Mouse (Mus musculus) brain, adult 2 months (tissue): ENCODE measurements at regions not wholly inside any gene's neighbourhood (a gene's known extent, or its start where the extent isn't known, plus 50 kb on each side); places are given as distances from the start of the nearest gene placed in this dataset.

Experiments used
- DNase-seq: peaks from one replicate; pipeline ENCODE4 v3.0.0; 2011; ENCODE audit warnings: low read depth, low spot score

DNA sequence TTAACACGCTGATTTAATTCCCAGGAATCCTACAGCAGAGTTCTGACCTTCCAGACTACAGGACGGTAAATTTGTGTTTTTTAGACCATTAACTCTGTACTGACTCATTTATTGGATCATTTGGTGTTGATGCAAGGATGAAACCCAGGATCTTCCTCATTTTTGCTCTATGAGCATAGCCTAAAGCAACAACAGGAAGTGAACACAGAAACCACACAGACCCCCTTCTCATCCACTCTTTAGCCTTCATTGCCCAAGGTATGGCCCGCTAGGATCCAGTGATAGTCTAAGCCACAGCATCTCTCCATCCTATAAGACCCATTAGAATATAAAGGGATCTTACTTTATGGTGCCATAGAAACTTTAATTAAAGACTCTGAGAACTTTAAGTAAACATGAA is 56.5 kb upstream of the Grin2b start:
- DNase-seq: no peak

DNA sequence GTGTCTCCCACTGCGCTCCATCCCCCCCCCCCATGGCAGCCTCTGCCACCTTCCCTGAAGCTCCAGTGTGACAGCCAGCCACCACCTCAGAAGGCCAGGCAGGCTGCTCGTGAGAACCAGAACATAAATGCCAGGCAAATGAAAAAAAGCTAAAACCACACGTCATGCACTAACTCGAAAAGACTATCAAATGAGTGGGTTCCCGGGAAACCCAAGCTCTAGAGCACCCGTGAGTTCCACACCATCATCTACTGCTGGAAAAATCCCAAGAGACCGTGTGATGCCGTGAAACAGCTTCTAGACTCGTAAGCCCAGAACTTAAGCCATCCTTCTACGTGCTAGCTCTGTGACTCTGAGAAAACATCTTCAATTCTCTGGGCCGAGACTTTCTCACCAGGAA is 62.2 kb upstream of the Grin2b start:
- DNase-seq: peak; percentile 74

DNA sequence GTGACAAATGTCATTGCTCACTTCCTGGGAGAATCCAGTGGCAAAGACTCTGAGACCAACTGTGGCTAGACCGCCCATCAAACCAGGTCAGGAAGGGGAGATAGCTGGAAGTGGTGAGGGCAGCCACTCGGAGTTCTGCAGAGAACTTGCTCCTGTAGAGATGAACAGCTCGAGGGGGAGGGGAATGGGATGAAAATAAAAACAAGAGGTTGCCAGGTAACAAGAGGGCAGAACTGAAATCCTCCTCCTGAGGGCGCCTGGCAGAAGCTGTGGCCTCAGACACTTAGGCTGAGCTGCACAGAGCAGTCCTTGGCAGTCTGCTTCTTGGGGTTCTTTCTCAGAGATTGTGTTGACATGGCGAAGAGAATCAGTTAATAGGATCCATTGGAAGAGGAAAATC is 65.7 kb upstream of the Grin2b start:
- DNase-seq: peak; percentile 43

DNA sequence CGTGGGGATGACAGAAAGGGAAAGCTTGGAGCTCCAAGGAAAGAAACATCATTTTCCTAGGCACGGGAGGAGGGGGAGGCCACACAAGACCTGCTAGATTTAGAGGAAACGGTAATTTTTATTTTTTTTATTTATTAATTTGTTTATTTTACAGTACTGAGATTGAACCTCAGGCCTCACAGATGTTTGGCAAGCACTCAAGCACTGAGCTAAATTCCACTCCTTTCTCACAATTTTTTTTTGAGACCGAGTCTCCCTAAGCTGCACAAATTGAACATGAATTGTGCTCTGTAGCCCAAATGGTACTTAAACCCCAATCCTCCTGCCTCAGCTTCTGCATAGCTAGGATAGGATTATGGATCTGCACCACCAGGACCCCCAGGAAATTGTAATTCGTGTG is 66.1 kb upstream of the Grin2b start:
- no peak for DNase-seq

DNA sequence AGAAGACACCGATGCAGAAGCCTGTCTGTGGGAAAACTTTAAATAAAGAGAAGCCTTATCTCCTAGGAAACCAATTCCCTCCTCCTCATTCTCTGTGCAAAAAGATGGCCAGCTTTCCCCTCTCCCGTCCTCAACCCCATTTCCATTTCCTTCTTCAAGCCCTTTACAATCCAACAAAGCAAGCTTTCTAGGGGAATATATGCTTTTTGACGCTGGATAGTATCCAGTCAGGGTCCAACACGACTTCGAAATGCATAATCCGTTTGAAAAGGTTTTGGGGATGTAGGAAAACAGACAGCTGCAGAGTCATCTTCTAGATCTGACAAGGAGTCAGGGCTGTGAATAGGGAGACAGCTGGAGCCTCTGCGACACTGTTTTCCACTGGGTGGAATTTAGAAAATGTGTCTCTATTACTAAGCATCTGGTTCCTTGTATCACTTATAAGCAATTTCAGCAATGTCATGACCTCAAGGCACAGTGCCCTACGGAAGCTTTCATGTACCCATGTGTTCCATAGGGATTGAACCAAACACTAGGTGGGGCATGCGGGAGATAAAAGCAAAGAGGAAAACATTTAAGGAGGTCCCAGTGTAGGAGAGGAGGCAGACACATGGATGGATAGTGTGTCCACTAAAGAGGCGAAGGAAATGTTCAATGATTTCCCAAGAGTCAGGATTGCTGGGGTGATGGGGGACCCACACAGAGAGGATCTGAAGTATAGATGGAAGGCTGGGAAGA is 68.4 kb upstream of the Grin2b start:
- peak; percentile 79 for DNase-seq

DNA sequence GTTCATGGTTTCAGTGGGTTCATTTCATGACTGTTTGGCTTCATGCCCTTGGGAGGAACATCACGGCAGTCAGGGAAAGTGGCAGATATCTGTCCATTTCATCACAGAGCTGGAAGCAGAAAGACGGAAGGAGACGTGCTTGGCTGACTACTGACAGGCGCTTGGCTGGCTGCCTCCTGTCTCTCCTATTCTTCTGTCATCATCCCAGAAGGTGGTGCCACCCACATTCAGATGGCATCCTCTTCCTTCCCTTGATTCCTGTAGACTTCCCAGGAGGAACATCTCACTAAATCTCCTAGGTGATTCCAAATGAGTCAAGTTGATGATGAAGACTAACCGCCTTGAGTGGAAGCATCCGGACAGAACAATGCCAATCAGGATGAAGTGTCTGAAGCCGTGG is 71.6 kb upstream of the Grin2b start:
- peak; percentile 68 for DNase-seq

DNA sequence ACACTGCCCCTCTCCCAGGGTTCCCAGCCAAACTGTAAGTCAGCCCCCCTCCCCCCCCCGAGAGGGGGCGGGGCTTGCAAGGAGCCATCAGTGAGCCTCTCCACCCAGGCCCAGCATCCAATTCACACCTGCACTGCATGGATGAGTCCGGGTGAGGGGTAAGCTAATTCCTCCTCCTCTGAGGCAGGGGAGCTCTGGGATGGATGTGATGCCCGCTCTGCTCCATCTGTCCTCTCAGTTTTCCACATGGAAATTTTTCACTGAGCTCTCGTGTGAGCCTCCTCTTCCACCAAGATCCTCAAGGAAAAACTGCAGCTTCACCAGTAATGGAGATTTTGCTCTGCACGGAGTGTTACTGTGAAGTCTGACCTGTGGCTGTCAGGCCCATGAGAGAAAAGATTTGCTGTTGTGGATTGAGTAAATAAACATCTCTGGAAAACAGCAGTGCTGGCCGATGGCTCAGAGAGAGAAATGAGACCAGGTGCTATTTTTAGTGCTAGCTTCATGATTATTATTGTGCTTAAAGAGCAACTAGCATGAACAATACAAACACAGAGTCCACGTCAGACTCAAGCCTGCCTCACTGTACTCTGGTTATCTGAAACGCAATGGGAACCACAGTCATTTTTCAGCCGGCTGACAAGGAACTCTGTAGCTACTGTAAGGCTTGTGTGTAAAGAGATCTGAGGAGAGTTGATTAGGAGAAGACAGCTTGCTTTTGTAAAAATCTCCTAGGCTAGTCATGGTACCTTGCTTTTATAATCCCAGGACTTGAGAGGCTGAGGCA is 71.4 kb upstream of the Gm8994 start:
- DNase-seq: peak; percentile 39

DNA sequence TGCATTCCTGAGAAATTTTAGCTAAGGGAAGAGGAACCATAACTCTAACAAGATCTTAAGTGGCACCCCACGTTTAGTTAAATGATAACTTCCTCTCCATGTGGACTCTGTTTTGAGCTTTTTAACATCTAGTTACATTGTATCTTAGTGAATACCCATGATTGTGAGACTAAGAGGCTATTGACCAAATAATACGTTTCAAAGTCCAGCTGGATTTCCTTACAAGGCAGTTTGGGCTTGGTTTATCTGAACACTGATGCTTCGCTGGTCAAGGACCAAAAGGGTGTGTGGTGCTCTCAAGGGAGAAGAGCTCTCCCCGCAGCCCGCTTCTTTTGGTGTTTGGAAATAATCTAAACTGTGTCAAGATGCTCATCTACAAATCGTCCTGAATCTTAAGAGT is 51.6 kb upstream of the Gm8994 start:
- DNase-seq: no peak

DNA sequence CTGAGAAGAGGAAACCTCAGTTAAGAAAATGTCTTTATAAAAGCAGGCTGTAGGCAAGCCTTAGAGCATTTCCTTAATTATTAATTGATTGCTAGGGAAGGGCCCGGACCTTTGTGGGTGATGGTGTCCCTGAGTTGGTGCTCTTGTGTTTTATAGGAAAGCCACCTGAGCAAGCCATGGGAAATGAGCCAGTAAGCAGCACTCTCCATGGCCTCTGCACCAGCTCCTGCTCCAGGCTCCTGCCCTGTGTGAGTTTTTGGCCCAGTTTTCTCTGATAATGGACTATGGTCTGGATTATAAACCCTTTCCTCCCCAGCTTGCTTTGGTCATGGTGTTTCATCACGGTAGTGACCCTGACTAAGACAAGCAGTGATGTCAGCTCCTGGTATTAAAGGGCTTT is 50.6 kb upstream of the Gm8994 start:
- no peak for DNase-seq
